Mouse (Mus musculus) heart, embryonic 11.5 days (tissue): Measurements from ENCODE around the gene Slc7a11. TPM values are rescaled to one million over a fixed set of nuclear protein-coding genes. Genes with fewer than 3 reads are reported as not detected.

Experiments used
- ATAC-seq: fragments of 200-750 bp; cut with Nextera tagmentation; replicated peaks from 2 replicates; pipeline ENCODE4 v1.8.0; 2017; ENCODE audit warnings: moderate library complexity; ENCODE audit not compliant: insufficient number of reproducible peaks, low FRiP score, low TSS enrichment
- H3K27ac ChIP-seq: fragments of 300-500 bp; sonication (generic); 2 replicates; pipeline ENCODE4 v1.5.1; 2014; ENCODE audit warnings: mild to moderate bottlenecking, low read depth, low read length
- H3K27me3 ChIP-seq: fragments of 300-500 bp; sonication (generic); 2 replicates; pipeline ENCODE4 v1.6.1; 2014; ENCODE audit warnings: mild to moderate bottlenecking, low read length, mixed read lengths; ENCODE audit not compliant: control insufficient read depth, insufficient read depth
- H3K36me3 ChIP-seq: fragments of 300-500 bp; sonication (generic); 2 replicates; pipeline ENCODE4 v1.6.1; 2014; ENCODE audit warnings: mild to moderate bottlenecking, low read length, moderate library complexity, mixed read lengths; ENCODE audit not compliant: control insufficient read depth, insufficient read depth
- H3K4me1 ChIP-seq: fragments of 300-500 bp; sonication (generic); 2 replicates; pipeline ENCODE4 v1.6.1; 2014; ENCODE audit warnings: low read length; ENCODE audit not compliant: control insufficient read depth, insufficient read depth
- H3K4me2 ChIP-seq: fragments of 300-500 bp; sonication (generic); 2 replicates; pipeline ENCODE4 v1.6.1; 2014; ENCODE audit warnings: mild to moderate bottlenecking, moderate library complexity
- H3K4me3 ChIP-seq: fragments of 300-500 bp; sonication (generic); 2 replicates; pipeline ENCODE4 v1.5.1; 2014; ENCODE audit warnings: low read depth, low read length
- H3K9ac ChIP-seq: fragments of 300-500 bp; sonication (generic); 2 replicates; pipeline ENCODE4 v1.6.1; 2014; ENCODE audit warnings: mild to moderate bottlenecking, low read depth, low read length, moderate library complexity
- H3K9me3 ChIP-seq: fragments of 300-500 bp; sonication (generic); replicated peaks from 2 replicates; pipeline ENCODE4 v1.6.1; 2016; ENCODE audit warnings: low read length; ENCODE audit not compliant: control insufficient read depth
- WGBS: fragments of 180-500 bp; shearing (Covaris S2); extraction: QIAGEN DNeasy Blood & Tissue Kit; methylation state at CpG from one replicate; pipeline ENCODE4 v1.1.7; 2014; ENCODE audit not compliant: insufficient replicate concordance; 5-methylcytosine and 5-hydroxymethylcytosine counted together
- polyA plus RNA-seq: library from polyadenylated mRNA; unstranded; fragments of >200 nt; fragmentation: Nextera tagmentation; extraction: Ambion mirVana; gene quantifications from 2 replicates; pipeline ENCODE4 v1.2.1, GENCODE M21; 2014

Gene Slc7a11
- polyA plus RNA-seq, 1 experiment from 2014 or later: 0.06 TPM

GRCm38 (mm10) chr3:50430811-50431210 lies 12.6 kb downstream of the Slc7a11 start:
- ATAC-seq: no peak
- WGBS: 77% methylated on average over 8 of the region's 8 CpGs
- H3K36me3 ChIP-seq: no peaks in the 10 kb centered on the region
- H3K4me3 ChIP-seq: no peak overlapping the region
- no peaks in the 10 kb centered on the region for H3K9me3 ChIP-seq
- no peak overlapping the region for H3K27ac ChIP-seq
- no peaks in the 10 kb centered on the region for H3K27me3 ChIP-seq
- H3K4me2 ChIP-seq: no peak overlapping the region
- no peaks in the 10 kb centered on the region for H3K4me1 ChIP-seq
- H3K9ac ChIP-seq: no peak overlapping the region

- Histone ChIP-seq H3K27ac (no peak overlapping the region), H3K4me1 (no peaks in the 10 kb centered on the region), H3K4me3 (no peak overlapping the region), H3K9ac (no peak overlapping the region), H3K27me3 (no peaks in the 10 kb centered on the region), H3K4me2 (no peak overlapping the region), H3K9me3 (no peaks in the 10 kb centered on the region), H3K36me3 (no peaks in the 10 kb centered on the region)
- ATAC-seq: no peak
- WGBS: 69% methylated on average over 8 of the region's 8 CpGs
Observed at GRCm38 (mm10) chr3:50421480-50422277, 21.7 kb downstream of the Slc7a11 start.

- Histone ChIP-seq H3K27ac (no peak overlapping the region), H3K27me3 (no peaks in the 10 kb centered on the region), H3K4me2 (no peak overlapping the region), H3K36me3 (no peaks in the 10 kb centered on the region), H3K4me1 (no peaks in the 10 kb centered on the region), H3K9ac (no peak overlapping the region), H3K4me3 (no peak overlapping the region), H3K9me3 (no peaks in the 10 kb centered on the region)
- no peak for ATAC-seq
- 79% methylated on average over 3 of the region's 3 CpGs for WGBS
Observed at GRCm38 (mm10) chr3:50419161-50419560, 24.3 kb downstream of the Slc7a11 start.

GRCm38 (mm10) chr3:50406771-50407170 lies 36.6 kb downstream of the Slc7a11 start:
- Histone ChIP-seq H3K4me1 (no peaks in the 10 kb centered on the region), H3K36me3 (no peaks in the 10 kb centered on the region), H3K4me3 (no peak overlapping the region), H3K4me2 (no peak overlapping the region), H3K27ac (no peak overlapping the region), H3K27me3 (no peaks in the 10 kb centered on the region), H3K9me3 (no peaks in the 10 kb centered on the region), H3K9ac (no peak overlapping the region)
- no peak for ATAC-seq
- 88% methylated on average over 2 of the region's 2 CpGs for WGBS

GRCm38 (mm10) chr3:50405915-50406314 lies 37.5 kb downstream of the Slc7a11 start:
- no peaks in the 10 kb centered on the region for H3K9me3 ChIP-seq
- no peaks in the 10 kb centered on the region for H3K27me3 ChIP-seq
- no peak for ATAC-seq
- no peaks in the 10 kb centered on the region for H3K4me1 ChIP-seq
- H3K9ac ChIP-seq: no peak overlapping the region
- no peak overlapping the region for H3K4me3 ChIP-seq
- H3K27ac ChIP-seq: no peak overlapping the region
- H3K36me3 ChIP-seq: no peaks in the 10 kb centered on the region
- WGBS: 74% methylated on average over 3 of the region's 3 CpGs
- H3K4me2 ChIP-seq: no peak overlapping the region

GRCm38 (mm10) chr3:50388786-50389185 lies 54.6 kb downstream of the Slc7a11 start:
- no peaks in the 10 kb centered on the region; the same call in 1 of the 2 replicates for H3K9me3 ChIP-seq
- H3K36me3 ChIP-seq: no peaks in the 10 kb centered on the region
- H3K4me3 ChIP-seq: no peak overlapping the region
- no peaks in the 10 kb centered on the region for H3K4me1 ChIP-seq
- H3K27me3 ChIP-seq: no peaks in the 10 kb centered on the region
- no peak overlapping the region for H3K27ac ChIP-seq
- H3K9ac ChIP-seq: no peak overlapping the region
- no peak overlapping the region for H3K4me2 ChIP-seq
- no peak for ATAC-seq
- 88% methylated on average over 6 of the region's 6 CpGs for WGBS

- ATAC-seq: no peak
- no peaks in the 10 kb centered on the region for H3K27me3 ChIP-seq
- no peak overlapping the region for H3K9ac ChIP-seq
- WGBS: 44% methylated on average over 9 of the region's 9 CpGs
- H3K4me3 ChIP-seq: no peak overlapping the region
- H3K4me1 ChIP-seq: no peaks in the 10 kb centered on the region
- no peaks in the 10 kb centered on the region for H3K36me3 ChIP-seq
- no peaks in the 10 kb centered on the region; the same call in 1 of the 2 replicates for H3K9me3 ChIP-seq
- no peak overlapping the region for H3K27ac ChIP-seq
- no peak overlapping the region for H3K4me2 ChIP-seq
Observed at GRCm38 (mm10) chr3:50388288-50388687, 55.1 kb downstream of the Slc7a11 start.

- no peaks in the 10 kb centered on the region; the same call in 1 of the 2 replicates for H3K9me3 ChIP-seq
- no peak for ATAC-seq
- H3K27ac ChIP-seq: no peak overlapping the region
- no peaks in the 10 kb centered on the region for H3K4me1 ChIP-seq
- no peak overlapping the region for H3K4me2 ChIP-seq
- WGBS: 51% methylated on average over 4 of the region's 4 CpGs
- H3K9ac ChIP-seq: no peak overlapping the region
- H3K27me3 ChIP-seq: no peaks in the 10 kb centered on the region
- H3K4me3 ChIP-seq: no peak overlapping the region
- H3K36me3 ChIP-seq: no peaks in the 10 kb centered on the region
Observed at GRCm38 (mm10) chr3:50387280-50387679, 56.1 kb downstream of the Slc7a11 start.
